Mouse (Mus musculus) c-Kit-negative CD71-positive TER-119-positive erythroid progenitor cells, embryonic 14.5 days (primary cell): Measurements from ENCODE around the gene St6galnac4.

ENCODE experiments used
- DNase-seq: peaks from one replicate; pipeline ENCODE4 v3.0.0-alpha.2; 2013; ENCODE audit warnings: low read depth, low spot score

St6galnac4 gene

DNA sequence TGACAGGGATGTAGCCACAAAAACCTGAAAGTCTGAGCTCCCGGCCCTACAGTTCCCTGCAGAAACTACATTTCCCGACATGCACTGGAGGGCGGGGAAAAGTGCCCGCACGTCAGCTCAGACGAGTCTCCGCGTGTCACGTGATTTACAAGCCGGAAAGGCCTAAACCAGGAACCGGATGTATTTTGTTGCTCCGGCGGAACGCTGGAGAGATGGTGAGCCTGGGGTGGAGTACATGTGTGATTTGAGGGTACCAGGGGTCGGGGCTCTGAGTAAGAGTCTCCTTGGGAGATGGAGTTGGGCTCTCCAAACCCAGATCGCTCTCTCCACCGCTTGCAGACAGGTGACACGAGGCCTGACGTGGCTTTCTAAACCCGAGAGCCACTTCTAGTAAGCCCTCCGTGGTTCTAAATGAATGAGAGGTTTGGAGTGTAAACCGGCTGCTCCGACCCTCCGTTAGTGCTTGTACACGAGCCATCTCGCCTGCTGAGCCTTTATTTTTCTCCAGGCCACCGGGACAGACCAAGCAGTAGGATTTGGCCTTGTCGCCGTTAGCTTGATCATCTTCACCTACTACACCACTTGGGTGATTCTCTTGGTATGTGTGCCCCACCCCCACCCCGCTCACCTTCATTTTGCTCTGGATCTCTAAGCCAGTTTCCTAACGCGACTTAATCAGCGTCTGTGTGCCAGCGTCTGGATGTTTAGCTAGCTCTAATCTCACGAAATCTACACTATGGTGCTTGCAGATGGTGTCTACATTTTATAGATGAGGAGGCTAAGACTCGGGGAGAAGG lies 16.0 kb upstream of the St6galnac4 start, which contains the start of gene Dpm2:
Dpm2 (plus strand) TSS at position 161 of the 797 bp plus-strand sequence.
- peak; percentile 76 for DNase-seq

GRCm38 (mm10) chr2:32572196-32572595 lies 14.7 kb upstream of the St6galnac4 start:
- DNase-seq, result no peak

GRCm38 (mm10) chr2:32574497-32574896 lies 12.4 kb upstream of the St6galnac4 start, which contains the start of gene Pip5kl1:
Gene Pip5kl1, plus strand, starts transcription at chr2:32574797.
- no peak for DNase-seq

DNA sequence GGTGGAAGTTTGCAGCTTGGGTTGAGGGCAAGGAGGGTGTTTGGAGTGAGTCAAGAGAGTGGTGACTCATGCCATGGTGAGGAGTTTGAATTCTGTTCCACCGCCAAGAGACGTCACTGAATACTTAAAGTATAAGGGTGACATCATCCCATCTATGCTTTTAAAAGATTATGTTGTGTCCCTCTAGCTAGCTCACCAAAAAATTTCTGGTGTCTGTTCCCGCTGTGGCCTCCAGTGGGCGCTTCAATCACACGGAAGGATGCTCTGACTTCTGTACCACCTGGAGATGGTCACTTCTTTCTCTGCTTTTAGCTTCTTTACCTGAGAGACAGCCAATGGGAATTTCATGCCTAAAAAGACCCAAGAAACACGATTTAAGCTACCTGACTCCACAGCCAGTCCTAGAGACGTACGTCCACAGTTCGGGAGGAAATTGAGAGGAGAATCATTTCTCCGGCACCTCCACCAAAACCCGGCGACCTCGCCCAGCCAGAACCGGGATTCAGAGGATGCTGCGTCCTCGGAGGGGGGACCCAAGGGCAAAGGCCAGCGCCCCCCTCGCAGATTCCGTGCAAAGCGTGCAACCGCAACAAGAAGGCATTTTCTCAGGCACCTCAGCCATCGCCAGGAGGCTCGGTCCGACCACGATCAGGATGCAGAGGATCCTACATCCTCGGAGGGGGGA lies 11.9 kb upstream of the St6galnac4 start:
- DNase-seq, result no peak

DNA sequence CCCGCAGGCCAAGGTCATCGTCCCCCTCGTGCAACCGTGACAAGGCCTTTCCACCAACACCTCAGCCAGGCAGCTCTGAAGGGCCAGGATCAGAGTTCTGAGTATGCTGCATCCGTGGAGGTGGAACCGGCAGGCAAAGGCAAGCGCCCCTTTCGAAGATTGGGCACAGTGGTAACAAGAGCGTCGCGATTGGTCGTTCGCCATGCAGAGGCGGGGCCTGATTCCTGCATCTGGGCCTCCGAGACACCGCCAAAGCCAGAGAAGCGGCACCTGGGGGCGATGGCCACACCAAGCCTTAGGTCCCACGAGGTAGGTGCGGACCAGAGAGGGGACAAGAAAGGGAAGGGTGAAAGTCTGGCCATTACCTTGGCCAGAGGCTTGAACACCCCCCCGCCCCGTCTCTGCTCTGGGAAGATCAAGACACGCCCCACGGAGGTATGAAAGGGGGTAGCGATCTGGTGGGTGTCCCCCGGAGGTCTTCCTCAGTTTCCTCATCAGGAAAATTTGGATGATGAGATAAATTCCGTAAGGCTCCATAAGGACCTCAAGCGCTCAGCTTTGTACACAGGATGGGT lies 11.2 kb upstream of the St6galnac4 start, which contains the start of gene 9430097D07Rik:
9430097D07Rik (minus strand) TSS at position 99 of the 575 bp plus-strand sequence.
- no peak for DNase-seq

- no peak for DNase-seq
These were observed 10.4 kb upstream of the St6galnac4 start for GRCm38 (mm10) chr2:32576532-32576931.

GRCm38 (mm10) chr2:32578146-32579046 lies 8.5 kb upstream of the St6galnac4 start:
- no peak for DNase-seq

- no peak for DNase-seq
These were observed 5.3 kb upstream of the St6galnac4 start for GRCm38 (mm10) chr2:32581450-32582095.

DNA sequence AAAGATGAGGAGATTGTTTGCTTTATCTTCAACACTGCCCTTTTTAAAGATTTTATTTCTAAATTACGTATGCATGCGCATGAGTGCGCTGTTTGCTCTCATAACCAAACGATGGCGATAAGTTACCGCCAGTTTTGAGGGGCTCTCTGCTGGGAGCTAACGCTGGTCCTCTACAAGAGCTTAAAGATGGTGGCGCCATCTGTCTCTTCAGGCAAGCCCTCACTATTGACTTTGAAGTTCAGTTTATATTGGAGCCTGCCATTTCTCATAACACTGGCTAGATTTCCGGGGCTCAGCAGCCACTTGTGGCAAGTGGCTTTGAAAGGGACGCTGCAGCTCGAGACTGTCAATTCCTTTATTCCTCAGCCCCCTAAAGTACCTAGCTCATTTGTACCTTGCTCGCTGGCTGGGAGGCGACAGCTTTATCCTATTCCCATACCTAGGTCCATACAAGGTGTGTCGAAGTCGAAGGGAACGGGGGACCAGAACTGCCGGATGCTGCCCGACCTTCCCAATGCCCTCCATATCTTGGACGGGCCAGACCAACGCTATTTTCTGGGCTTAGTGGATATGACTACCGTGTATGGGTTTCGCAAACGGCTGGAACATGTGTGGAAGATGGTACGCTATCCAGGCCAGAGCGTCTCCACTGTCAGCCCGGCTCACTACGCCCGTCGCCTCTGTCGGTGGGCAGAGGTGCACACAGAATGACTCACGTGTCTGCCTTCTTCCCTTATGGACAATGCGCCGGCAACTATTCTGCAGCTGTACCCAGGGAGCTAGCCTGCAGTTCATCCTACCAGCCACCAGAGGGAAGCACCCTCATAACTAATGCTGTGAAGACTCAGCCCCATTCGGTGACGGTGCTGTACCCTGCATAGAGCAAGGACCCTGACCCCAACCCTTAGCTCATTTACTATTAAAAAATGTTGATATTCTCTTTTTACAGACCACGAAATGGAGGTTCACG lies 3.8 kb upstream of the St6galnac4 start:
- DNase-seq, result no peak

GRCm38 (mm10) chr2:32585149-32585714 lies 1.7 kb upstream of the St6galnac4 start:
- no peak for DNase-seq

- no peak for DNase-seq
These were observed 931 bp downstream of the St6galnac4 start for GRCm38 (mm10) chr2:32587731-32588321.

GRCm38 (mm10) chr2:32589213-32589795 lies 2.4 kb downstream of the St6galnac4 start:
- no peak for DNase-seq

DNA sequence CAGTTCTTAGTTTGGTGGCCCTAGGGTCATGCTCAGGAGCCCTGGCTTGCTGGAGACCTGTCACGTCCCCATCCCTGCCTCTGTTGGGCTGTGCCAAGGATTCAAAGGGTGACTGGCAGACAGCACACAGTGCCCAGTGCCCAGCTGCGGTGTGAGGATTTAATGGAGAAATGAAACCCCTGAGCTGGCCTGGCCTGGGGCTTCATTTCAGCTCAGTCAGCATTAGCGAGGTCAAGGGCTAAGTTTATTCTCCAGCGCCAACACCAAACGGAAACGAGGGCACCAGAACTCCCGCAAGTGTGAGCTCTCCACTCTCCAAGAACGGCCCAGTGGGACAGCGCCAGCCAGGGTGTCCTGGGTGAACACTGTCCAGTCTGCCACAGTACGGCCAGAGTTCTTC lies 3.3 kb downstream of the St6galnac4 start:
- no peak for DNase-seq

DNA sequence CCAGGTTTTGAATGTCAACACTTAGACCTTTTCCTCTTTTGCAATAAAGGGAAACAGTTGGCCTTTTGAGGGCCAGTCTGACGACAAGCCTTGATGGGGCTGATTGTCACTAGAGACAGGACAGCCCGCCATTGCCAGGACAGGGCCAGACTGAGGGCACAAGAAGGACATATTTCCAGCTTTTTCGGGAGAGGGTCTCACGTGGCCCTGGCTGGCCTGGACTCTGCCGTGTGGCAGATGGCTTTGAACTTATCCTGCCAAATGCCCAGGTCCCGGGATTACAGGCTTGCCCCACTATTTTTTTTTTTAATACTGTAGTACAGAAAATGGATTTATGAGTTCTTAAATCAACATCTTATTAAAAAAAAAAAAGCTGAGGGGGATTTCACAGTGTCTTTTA lies 4.4 kb downstream of the St6galnac4 start:
- DNase-seq, result no peak

GRCm38 (mm10) chr2:32596725-32597124 lies 9.8 kb downstream of the St6galnac4 start:
- DNase-seq, result no peak

- DNase-seq, result no peak
These were observed 10.4 kb downstream of the St6galnac4 start for GRCm38 (mm10) chr2:32597248-32597647.

DNA sequence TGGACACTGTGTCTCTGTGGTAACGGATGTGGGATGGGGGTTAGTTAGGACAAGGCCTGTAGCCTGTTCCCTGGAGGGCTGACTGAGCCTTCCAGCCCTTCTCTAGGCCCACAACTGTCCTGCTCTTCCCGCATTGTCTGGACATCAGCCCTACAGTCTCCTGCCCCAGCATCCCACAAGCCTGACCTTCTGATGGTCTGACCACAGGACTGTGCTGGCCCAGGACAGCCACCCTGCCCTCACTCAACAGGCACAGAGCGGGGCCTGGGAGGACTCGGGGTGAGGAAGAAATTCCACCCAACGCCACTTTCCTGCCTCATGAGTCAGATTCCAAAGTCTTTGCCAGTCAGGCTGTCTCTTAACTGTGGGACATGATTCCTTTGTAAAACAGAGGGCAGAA lies 10.8 kb downstream of the St6galnac4 start:
- no peak for DNase-seq

GRCm38 (mm10) chr2:32598506-32598905 lies 11.6 kb downstream of the St6galnac4 start:
- no peak for DNase-seq

- no peak for DNase-seq
These were observed 12.5 kb downstream of the St6galnac4 start, which contains the start of gene St6galnac6 for GRCm38 (mm10) chr2:32599409-32599808. Gene St6galnac6, plus strand, starts transcription at chr2:32599709.
